Mouse (Mus musculus) testis, adult 2 months (tissue): ENCODE results near the gene Olfr434.

ENCODE experiments used
- CTCF ChIP-seq: fragments of 200-500 bp; IDR thresholded peaks from 2 replicates; pipeline ENCODE4 v1.5.1; 2012; ENCODE audit warnings: low read depth, mild to moderate bottlenecking, inconsistent platforms, low read length, moderate library complexity; ENCODE audit not compliant: control insufficient read depth, insufficient read depth, insufficient replicate concordance
- POLR2A ChIP-seq: fragments of 200-500 bp; IDR thresholded peaks from 2 replicates; pipeline ENCODE4 v1.6.1; 2012; ENCODE audit warnings: low read depth, mild to moderate bottlenecking, inconsistent platforms, low read length, moderate library complexity; ENCODE audit not compliant: control insufficient read depth

DNA sequence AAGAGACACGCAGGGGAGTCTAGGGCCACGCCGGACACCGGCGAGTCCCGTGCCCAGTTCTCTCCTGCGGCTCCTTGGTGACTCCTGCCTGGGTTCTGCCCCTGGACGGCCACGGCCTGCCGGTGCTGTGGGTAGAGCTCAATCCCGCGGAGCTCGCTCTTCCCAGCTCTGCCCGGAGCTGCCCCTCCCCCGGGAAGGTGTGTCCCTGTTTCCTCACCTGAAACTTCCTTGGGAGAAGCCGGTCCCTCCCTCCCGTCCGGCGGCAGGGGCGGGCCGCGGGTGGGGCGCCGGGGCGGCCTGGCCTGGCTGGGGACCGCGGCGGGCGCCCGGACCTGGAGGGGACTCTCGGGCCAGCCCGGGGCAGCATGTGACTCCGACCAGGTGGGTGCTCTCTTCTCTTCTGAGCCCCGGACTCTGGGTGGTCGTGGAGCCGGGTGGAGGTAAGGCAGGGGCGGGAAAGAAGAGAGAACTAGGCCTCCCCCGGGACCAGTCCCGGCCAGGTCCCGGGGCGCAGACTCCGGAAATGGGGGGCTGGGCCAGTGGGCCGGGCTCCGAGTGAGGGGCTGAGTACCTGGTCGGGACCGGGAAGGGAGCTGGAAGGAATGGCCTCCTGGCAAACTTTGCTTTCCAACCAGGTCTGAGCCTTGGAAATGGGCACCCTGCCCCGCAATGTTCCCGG lies 52.7 kb downstream of the Olfr434 start, which contains the start of gene Arhgef5:
- TF ChIP-seq CTCF (no peak), POLR2A (no peak)
